Mouse (Mus musculus) spleen, adult 2 months (tissue): Measurements from ENCODE around the gene Spag9. TPM values are rescaled to one million over a fixed set of nuclear protein-coding genes. Genes with fewer than 3 reads are reported as not detected.

Experiments
- DNase-seq, 2 experiments: peaks; one replicate each; pipeline versions ENCODE4 v3.0.0 to v3.0.0-alpha.2; 2012 to 2021; ENCODE audit warnings: low spot score in 2 of 2, low read depth in 1 of 2
- H3K27ac ChIP-seq: fragments of 200-500 bp; 2 replicates; pipeline ENCODE4 v1.5.1; 2012; ENCODE audit warnings: low read length, inconsistent platforms; ENCODE audit not compliant: insufficient read depth
- H3K27me3 ChIP-seq: fragments of 200-500 bp; 2 replicates; pipeline ENCODE4 v1.6.1; 2012; ENCODE audit warnings: mild to moderate bottlenecking, moderate library complexity, low read length, inconsistent platforms; ENCODE audit not compliant: control insufficient read depth, insufficient read depth
- H3K36me3 ChIP-seq: fragments of 200-500 bp; 2 replicates; pipeline ENCODE4 v1.6.1; 2012; ENCODE audit warnings: mild to moderate bottlenecking, low read length, inconsistent platforms; ENCODE audit not compliant: control insufficient read depth, insufficient read depth
- H3K4me1 ChIP-seq: fragments of 200-500 bp; 2 replicates; pipeline ENCODE4 v1.6.1; 2011; ENCODE audit warnings: inconsistent platforms; ENCODE audit not compliant: control insufficient read depth, insufficient read depth, insufficient read length
- H3K4me3 ChIP-seq: fragments of 200-500 bp; 2 replicates; pipeline ENCODE4 v1.5.1; 2011; ENCODE audit warnings: mild to moderate bottlenecking, inconsistent platforms; ENCODE audit not compliant: insufficient read depth, insufficient read length; ENCODE audit errors: extremely low read depth
- CTCF ChIP-seq: fragments of 200-500 bp; IDR thresholded peaks from 2 replicates; pipeline ENCODE4 v1.5.1; 2011; ENCODE audit warnings: mild to moderate bottlenecking, inconsistent platforms; ENCODE audit not compliant: insufficient read depth, insufficient read length, insufficient replicate concordance; ENCODE audit errors: extremely low read depth
- POLR2A ChIP-seq: fragments of 200-500 bp; IDR thresholded peaks from 2 replicates; pipeline ENCODE4 v1.6.1; 2011; ENCODE audit warnings: low read depth, low read length, inconsistent platforms
- WGBS: fragments of 180-500 bp; shearing (Covaris S2); methylation state at CpG from one replicate; pipeline ENCODE4 v1.1.7; 2018; 5-methylcytosine and 5-hydroxymethylcytosine counted together
- polyA plus RNA-seq: library from polyadenylated mRNA; depleted of rRNA; stranded (reverse); fragments of >200 nt; gene quantifications from 2 replicates; pipeline ENCODE4 v1.2.3, GENCODE M21; 2012; rRNA removed

Gene Spag9
- polyA plus RNA-seq, 1 experiment = 14.8 TPM

DNA sequence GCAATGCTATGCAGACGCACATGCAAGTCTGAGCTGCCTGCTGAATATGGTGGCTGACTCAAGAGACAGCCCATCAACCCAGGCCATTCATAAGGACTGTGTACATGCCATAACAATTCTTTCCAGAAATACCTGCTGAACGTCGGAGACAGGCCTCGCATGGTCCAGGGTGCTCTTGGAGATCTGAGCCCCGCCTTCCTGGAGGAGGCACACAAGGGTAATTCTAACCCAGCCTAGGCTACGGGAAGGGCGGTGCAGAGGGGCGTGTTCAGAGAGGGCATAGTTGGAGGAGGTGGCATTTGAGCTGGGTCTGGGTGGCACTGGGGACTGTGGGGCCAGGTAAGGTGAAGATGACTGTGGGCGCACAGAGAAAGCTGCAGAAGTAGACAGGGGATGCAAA, 176.3 kb downstream of the Spag9 start:
- 85% methylated on average over 9 of the region's 9 CpGs for whole genome bisulfite sequencing
- Histone ChIP-seq H3K27me3 (0 out of 2 replicates have a peak, but pooled peaks cover 1% of the 10 kb centered on the region), H3K4me1 (no peaks in the 10 kb centered on the region), H3K27ac (no peak overlapping the region), H3K36me3 (no peaks in the 10 kb centered on the region), H3K4me3 (no peak overlapping the region)
- no peak for DNase-seq
- TF ChIP-seq POLR2A = no peak

DNA sequence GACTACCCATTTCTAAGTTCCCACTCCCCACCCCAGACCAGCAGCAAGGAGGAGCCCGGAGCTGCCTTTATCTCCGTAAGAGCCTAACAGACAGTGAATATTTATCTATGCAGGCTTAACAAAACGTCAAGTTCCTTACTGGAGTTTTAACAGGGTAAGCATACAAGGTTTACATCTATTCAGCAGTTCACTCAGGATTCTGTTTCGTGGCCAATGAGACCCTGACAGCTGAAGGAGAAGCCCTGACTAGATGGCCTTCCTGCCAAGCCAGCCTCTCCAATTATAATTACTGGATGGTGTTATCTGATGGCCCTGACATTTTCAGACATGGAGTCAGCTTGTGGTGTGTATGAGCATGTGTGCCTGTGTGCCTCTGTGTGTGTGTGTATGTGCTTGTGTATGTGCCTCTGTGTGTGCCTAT, 177.8 kb downstream of the Spag9 start:
- Histone ChIP-seq H3K27ac (no peak overlapping the region), H3K36me3 (no peaks in the 10 kb centered on the region), H3K27me3 (0 out of 2 replicates have a peak, but pooled peaks cover 1% of the 10 kb centered on the region), H3K4me1 (no peaks in the 10 kb centered on the region), H3K4me3 (no peak overlapping the region)
- TF ChIP-seq CTCF = no peak
- TF ChIP-seq POLR2A = no peak
- 92% methylated on average over 4 of the region's 4 CpGs for WGBS
- DNase-seq = no peak

DNA sequence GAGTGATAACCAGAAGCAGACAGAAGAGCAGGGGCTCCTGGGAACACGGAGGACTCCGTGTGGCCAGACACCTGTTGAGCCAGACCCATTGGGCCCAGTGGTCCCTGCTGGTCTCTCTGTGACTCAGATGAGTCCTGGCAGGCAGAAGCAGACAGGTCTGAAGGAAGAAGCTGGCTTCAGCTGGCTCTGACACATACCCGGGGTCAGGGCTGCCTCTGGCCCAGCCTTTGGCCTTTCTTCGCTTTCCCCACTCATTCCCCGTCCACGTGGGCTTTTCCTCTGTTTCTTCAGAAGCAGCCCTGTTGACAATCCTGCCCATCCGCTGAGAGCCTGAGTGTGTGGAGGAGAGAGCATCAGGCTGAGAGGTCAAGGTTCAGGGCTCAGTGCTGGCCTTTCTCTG, 179.4 kb downstream of the Spag9 start:
- TF ChIP-seq POLR2A (no peak), CTCF (no peak)
- H3K27ac ChIP-seq = no peak overlapping the region
- WGBS = 92% methylated on average over 7 of the region's 7 CpGs
- H3K27me3 ChIP-seq = 0 out of 2 replicates have a peak, but pooled peaks cover 1% of the 10 kb centered on the region
- no peaks in the 10 kb centered on the region for H3K4me1 ChIP-seq
- no peaks in the 10 kb centered on the region for H3K36me3 ChIP-seq
- no peak overlapping the region for H3K4me3 ChIP-seq
- no peak for DNase-seq

Other genes with a start within 250 kb of the Spag9 start
- gene Utp18, start 110.3 kb upstream of the Spag9 start, polyA plus RNA-seq = 3.5 and 4.8 TPM in 2 replicates
- gene Mbtd1, start 110.2 kb upstream of the Spag9 start, polyA plus RNA-seq = 2.6 and 3.8 TPM in 2 replicates
- gene Nme2, start 39.8 kb upstream of the Spag9 start, polyA plus RNA-seq = 88.3 and 103 TPM in 2 replicates
- gene Gm20390, start 27.8 kb upstream of the Spag9 start, polyA plus RNA-seq = 6.0 and 7.0 TPM in 2 replicates
- gene Nme1, start 27.6 kb upstream of the Spag9 start, polyA plus RNA-seq = 81.9 and 91.3 TPM in 2 replicates
- gene Tob1, start 215.4 kb downstream of the Spag9 start, polyA plus RNA-seq = 10.2 and 11.9 TPM in 2 replicates
- gene Wfikkn2, start 249.9 kb downstream of the Spag9 start, polyA plus RNA-seq = 0.69 and 0.93 TPM in 2 replicates